Mouse (Mus musculus) adrenal gland, postnatal 14 days (tissue): ENCODE measurements at regions not wholly inside any gene's neighbourhood (a gene's known extent, or its start where the extent isn't known, plus 50 kb on each side); places are given as distances from the start of the nearest gene placed in this dataset.
A peak's percentile ranks its signal among the peaks of the same experiment; 100 is the strongest.
"Not testable (repeated sequence)": the region's sequence is repeated elsewhere in the genome, so short reads cannot be mapped to it uniquely, and the experiment has no call there.

Experiments used
- DNase-seq: peaks from one replicate; pipeline ENCODE4 v3.0.0; 2021; ENCODE audit warnings: mixed read lengths

- DNase-seq, result not testable (repeated sequence)
Measured at GRCm38 (mm10) chr14:17560001-17560400, 100.1 kb upstream of the Thrb start.

GRCm38 (mm10) chr14:17567927-17568326, 92.1 kb upstream of the Thrb start:
- no peak for DNase-seq

DNA sequence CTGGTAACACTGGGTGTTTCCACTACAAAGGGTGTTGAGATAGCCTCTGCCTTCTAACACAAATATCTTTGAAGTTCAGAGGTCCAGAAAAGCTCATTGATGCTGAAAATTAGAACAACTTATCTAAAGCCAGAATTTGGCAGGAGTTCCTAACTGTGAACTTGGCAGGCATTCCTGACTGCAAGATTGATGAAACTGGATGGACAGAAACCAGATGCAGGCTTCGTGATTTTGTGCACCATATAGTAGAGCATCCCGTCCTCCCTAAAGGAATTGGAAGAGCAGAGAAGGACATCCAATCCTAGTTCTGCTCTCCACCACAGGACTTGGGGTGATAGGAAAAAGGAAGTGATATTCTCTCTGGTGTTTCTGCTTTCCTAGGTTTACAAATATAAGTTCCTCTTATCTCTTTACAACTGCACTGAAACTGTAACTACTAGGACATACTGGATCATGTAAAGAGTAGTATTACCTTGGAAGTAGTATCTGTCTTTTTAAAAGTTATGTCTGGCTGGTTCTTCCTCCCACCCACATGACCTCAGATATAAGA, 90.9 kb upstream of the Thrb start:
- no peak for DNase-seq

DNA sequence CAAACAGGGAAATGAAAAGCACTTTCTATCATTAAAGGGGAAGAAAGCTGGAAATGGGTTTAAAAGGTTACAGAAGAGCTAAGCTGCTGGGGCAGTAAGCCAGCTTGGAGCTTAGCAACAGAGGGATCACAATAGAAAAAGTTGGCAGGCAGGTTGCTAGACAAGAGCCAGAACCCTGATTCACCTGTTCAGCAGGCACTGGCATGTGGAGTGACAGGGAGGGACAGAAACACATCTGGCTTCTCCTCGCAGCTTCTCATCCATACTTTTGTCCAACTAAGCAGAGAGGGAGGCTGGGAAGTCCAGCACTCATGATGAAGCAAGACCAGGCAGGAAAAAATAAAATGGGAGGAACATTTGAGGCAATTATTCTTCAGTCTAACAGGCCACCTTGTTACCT, 81.3 kb upstream of the Thrb start:
- DNase-seq, result no peak

DNA sequence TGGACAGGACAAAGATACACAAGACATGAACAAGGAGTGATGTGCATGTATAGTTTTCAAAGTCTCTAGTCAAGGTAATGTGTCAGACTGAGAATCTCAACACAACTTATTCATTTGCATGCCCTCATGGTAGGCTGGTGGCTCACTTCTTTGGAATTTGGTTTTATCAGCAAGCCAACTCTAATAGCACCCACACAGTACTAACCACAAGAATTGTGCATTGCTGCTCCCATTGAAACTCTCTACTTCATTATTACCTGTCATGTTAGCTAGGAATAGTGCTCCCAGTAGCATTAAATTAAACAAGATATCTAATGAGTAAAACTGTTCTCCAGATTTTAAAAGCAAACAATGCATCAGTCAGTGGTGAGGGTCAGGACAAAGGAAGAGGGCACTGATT, 70.5 kb upstream of the Thrb start:
- DNase-seq, result no peak

GRCm38 (mm10) chr14:17599553-17599952, 60.5 kb upstream of the Thrb start:
- DNase-seq, result no peak

- peak; percentile 36 for DNase-seq
Measured at GRCm38 (mm10) chr14:17602357-17602756, 57.7 kb upstream of the Thrb start.

DNA sequence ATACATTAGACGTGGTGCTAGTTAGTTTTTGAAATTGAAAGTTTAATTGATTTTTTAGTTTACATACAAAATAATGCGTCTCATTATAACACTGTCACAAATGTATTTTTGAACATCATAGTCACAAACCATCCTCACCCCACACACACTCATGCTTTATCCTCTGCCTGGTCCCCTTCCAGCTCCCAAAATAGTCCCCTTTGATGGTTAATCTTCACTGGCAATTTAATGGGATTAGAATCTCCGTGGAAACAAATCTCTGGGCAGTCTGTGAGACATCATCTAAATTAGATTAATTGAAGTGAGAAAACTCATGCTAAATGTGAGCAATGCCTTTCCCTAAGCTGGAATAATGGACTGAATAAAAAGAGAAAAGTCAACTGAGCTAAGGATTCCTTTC, 54.0 kb upstream of the Thrb start:
- DNase-seq, result no peak

- DNase-seq, result no peak
Measured at GRCm38 (mm10) chr14:17607186-17607585, 52.9 kb upstream of the Thrb start.
